Mouse (Mus musculus): Measurements from ENCODE around the gene Shc4.

DNA sequence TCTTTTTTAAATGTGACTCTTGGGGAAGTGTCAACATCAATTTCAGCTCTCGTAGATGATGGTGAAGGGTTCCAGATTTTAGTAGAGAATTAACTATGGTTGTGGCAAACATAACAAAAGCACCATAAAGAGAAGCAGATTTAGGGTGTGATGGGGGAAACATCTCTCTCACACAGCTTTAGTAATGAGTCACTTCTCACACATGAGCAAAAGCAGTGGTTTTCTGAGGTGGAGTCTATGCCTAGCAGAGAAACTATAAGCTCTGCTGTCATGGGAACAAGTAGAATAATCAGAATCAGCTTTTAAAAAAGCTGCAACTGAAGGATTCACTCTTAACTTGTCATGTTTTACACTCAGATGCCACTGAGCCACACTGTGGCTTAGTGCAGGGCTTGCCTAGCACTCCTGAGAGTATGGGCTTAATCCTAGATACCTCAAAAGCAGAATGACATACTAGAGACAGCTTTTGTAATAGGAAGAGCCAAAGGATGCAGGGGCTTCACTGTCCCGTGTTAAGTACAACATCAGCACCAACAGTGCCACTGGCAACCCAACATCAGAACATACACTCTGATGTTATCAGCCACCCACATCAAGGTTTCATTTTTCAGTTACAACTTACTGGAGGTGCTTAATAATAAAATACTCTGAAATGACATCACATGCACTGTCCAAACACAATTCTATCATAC is 11.5 kb upstream of the Shc4 start:
- TF ChIP-seq CTCF (IDR thresholded peaks at IDR 0.05; ENCODE audit: low read depth), result no peak
- no peak for TF ChIP-seq EP300 (IDR thresholded peaks at IDR 0.05; ENCODE audit: low read depth)

Measured in heart, postnatal 0 days (tissue).